Mouse (Mus musculus) limb, embryonic 11.5 days (tissue): ENCODE data around the gene Ubp1. TPM values are rescaled to one million over a fixed set of nuclear protein-coding genes. Genes with fewer than 3 reads are reported as not detected.

Experiments
- ATAC-seq: fragments of 200-750 bp; cut with Nextera tagmentation; 2 replicates; pipeline ENCODE4 v1.8.0; 2017; ENCODE audit warnings: low read depth; ENCODE audit not compliant: insufficient number of reproducible peaks, low FRiP score, low TSS enrichment
- DNase-seq: peaks from one replicate; pipeline ENCODE4 v3.0.0-alpha.2; 2015; ENCODE audit warnings: low spot score
- H3K27ac ChIP-seq: fragments of 300-500 bp; sonication (generic); replicated peaks from 2 replicates; pipeline ENCODE4 v1.5.1; 2014; ENCODE audit warnings: low read depth, mild to moderate bottlenecking, low read length
- H3K27me3 ChIP-seq: fragments of 300-500 bp; sonication (generic); 2 replicates; pipeline ENCODE4 v1.6.1; 2014; ENCODE audit warnings: mild to moderate bottlenecking, low read length, mixed read lengths; ENCODE audit not compliant: control insufficient read depth, insufficient read depth
- H3K36me3 ChIP-seq: fragments of 300-500 bp; sonication (generic); 2 replicates; pipeline ENCODE4 v1.6.1; 2014; ENCODE audit warnings: mild to moderate bottlenecking, low read length, moderate library complexity, mixed read lengths; ENCODE audit not compliant: control insufficient read depth, insufficient read depth
- H3K4me1 ChIP-seq: fragments of 300-500 bp; sonication (generic); 2 replicates; pipeline ENCODE4 v1.6.1; 2014; ENCODE audit warnings: low read length, mixed read lengths; ENCODE audit not compliant: control insufficient read depth, insufficient read depth
- H3K4me2 ChIP-seq: fragments of 300-500 bp; sonication (generic); 2 replicates; pipeline ENCODE4 v1.6.1; 2014; ENCODE audit warnings: low read depth, mild to moderate bottlenecking, moderate library complexity; ENCODE audit not compliant: severe bottlenecking
- H3K4me3 ChIP-seq: fragments of 300-500 bp; sonication (generic); 2 replicates; pipeline ENCODE4 v1.5.1; 2014; ENCODE audit warnings: low read depth, low read length
- H3K9ac ChIP-seq: fragments of 300-500 bp; sonication (generic); 2 replicates; pipeline ENCODE4 v1.6.1; 2014; ENCODE audit warnings: mild to moderate bottlenecking, low read length
- H3K9me3 ChIP-seq: fragments of 300-500 bp; sonication (generic); 2 replicates; pipeline ENCODE4 v1.6.1; 2016; ENCODE audit warnings: low read length; ENCODE audit not compliant: control insufficient read depth
- WGBS: fragments of 180-500 bp; shearing (Covaris S2); extraction: QIAGEN DNeasy Blood & Tissue Kit; methylation state at CpG from one replicate; pipeline ENCODE4 v1.1.7; 2014; 5-methylcytosine and 5-hydroxymethylcytosine counted together
- polyA plus RNA-seq: library from polyadenylated mRNA; unstranded; fragments of >200 nt; fragmentation: Nextera tagmentation; extraction: Ambion mirVana; gene quantifications from 2 replicates; pipeline ENCODE4 v1.2.1, GENCODE M21; 2014

Ubp1 gene
- polyA plus RNA-seq, 1 experiment from 2014 or later, result 50.2 TPM

DNA sequence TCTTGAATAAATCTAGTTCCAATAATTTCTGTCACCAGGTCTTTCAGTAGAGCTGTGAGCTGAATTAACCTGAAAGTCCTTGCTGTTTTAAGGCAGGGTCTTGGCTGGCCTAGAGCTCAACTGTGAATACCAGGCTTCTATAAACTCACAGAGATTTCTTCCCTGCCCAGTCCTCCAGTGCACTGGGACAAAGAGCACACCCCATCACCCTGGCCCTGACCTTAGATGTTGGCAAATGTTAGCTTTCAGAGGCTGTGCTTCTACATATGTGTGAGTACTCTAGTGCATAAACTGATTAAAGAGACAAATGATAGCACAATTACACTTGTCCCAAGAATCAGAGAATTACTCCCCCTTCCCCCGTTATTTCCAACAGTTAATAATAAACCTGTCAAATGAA lies 1.1 kb upstream of the Ubp1 start:
- Histone ChIP-seq H3K4me1 (peaks cover 7% of the 10 kb centered on the region; the same call in 1 of the 2 replicates), H3K36me3 (no peaks in the 10 kb centered on the region), H3K4me3 (no peak overlapping the region), H3K9ac (no peak overlapping the region; the same call in 1 of the 2 replicates), H3K27ac (no peak overlapping the region), H3K4me2 (no peak overlapping the region), H3K27me3 (no peaks in the 10 kb centered on the region), H3K9me3 (no peaks in the 10 kb centered on the region)
- WGBS, result 54% methylated on average over 1 of the region's 1 CpGs
- ATAC-seq (no peak), DNase-seq (no peak)

GRCm38 (mm10) chr9:113931375-113932099 lies 803 bp downstream of the Ubp1 start:
- peak overlapping the region; percentile 85 for H3K4me3 ChIP-seq
- peak overlapping the region; percentile 91 for H3K9ac ChIP-seq
- no peaks in the 10 kb centered on the region for H3K9me3 ChIP-seq
- no peaks in the 10 kb centered on the region for H3K27me3 ChIP-seq
- DNase-seq (peak; percentile 62), ATAC-seq (peak; percentile 27; the same call in 1 of the 2 replicates)
- no peaks in the 10 kb centered on the region for H3K36me3 ChIP-seq
- H3K4me2 ChIP-seq, result peak overlapping the region; percentile 83
- peak overlapping the region; percentile 84 for H3K27ac ChIP-seq
- H3K4me1 ChIP-seq, result peaks cover 7% of the 10 kb centered on the region; the same call in 1 of the 2 replicates
- WGBS, result 0% methylated on average over 58 of the region's 91 CpGs

DNA sequence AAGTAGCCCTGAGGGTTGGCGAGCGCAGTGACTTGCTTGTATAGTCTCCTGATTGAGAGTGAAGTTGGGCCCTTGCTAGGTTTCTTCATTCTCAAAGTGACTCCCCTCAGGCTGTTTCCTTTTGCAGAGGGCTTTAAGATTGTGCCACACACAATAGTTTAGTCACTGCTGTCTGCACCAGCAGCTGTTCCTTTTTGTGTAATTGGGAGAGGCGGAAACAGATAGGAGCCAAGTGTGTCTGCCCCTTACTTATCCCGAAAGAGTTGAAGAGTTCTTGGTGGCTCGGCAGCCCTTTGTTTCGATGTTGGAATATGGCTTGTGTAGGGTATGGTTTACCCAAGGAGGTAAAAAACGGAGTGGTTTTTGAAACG lies 1.4 kb downstream of the Ubp1 start:
- Histone ChIP-seq H3K9ac (peak overlapping the region; percentile 91), H3K4me1 (peaks cover 7% of the 10 kb centered on the region; the same call in 1 of the 2 replicates), H3K27me3 (no peaks in the 10 kb centered on the region), H3K27ac (peak overlapping the region; percentile 84; the same call in 1 of the 2 replicates), H3K4me2 (peak overlapping the region; percentile 83), H3K9me3 (no peaks in the 10 kb centered on the region), H3K4me3 (peak overlapping the region; percentile 85), H3K36me3 (no peaks in the 10 kb centered on the region)
- no peak for ATAC-seq
- no peak for DNase-seq
- WGBS, result 4% methylated on average over 8 of the region's 8 CpGs

DNA sequence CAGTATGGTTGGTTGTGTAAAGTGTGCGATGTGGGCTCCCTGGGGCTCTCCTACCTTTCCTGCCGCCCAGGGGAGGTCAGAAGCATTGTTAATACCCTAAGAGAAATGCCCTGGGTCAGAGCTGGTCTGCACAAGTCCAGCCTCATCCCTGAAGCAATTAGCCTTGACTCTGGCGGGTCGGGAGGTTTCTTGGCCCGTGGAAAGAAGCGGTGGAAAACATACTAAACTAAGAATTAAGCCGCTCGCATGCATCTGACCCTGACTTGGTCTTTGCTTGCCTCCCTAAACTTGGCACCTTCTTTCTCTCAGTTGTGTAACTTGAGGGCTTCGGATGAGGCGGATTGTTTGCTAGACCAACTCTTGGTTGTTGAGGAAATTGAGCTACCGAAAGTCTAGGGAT lies 1.8 kb downstream of the Ubp1 start:
- no peak for ATAC-seq
- DNase-seq, result peak; percentile 28
- H3K4me3 ChIP-seq, result peak overlapping the region; percentile 85
- H3K27ac ChIP-seq, result 0 out of 2 replicates have a peak overlapping the region, but pooled peaks have one; percentile 84
- H3K9me3 ChIP-seq, result no peaks in the 10 kb centered on the region
- H3K4me1 ChIP-seq, result peaks cover 7% of the 10 kb centered on the region; the same call in 1 of the 2 replicates
- H3K4me2 ChIP-seq, result peak overlapping the region; percentile 83
- 29% methylated on average over 11 of the region's 11 CpGs for WGBS
- H3K27me3 ChIP-seq, result no peaks in the 10 kb centered on the region
- H3K36me3 ChIP-seq, result no peaks in the 10 kb centered on the region
- H3K9ac ChIP-seq, result peak overlapping the region; percentile 91

GRCm38 (mm10) chr9:113935638-113936037 lies 4.9 kb downstream of the Ubp1 start:
- H3K36me3 ChIP-seq, result no peaks in the 10 kb centered on the region
- no peaks in the 10 kb centered on the region for H3K27me3 ChIP-seq
- no peak overlapping the region for H3K27ac ChIP-seq
- H3K4me1 ChIP-seq, result peaks cover 7% of the 10 kb centered on the region; the same call in 1 of the 2 replicates
- WGBS, result 82% methylated on average over 5 of the region's 5 CpGs
- no peak overlapping the region for H3K4me2 ChIP-seq
- DNase-seq (no peak), ATAC-seq (no peak)
- H3K9me3 ChIP-seq, result no peaks in the 10 kb centered on the region
- no peak overlapping the region for H3K9ac ChIP-seq
- H3K4me3 ChIP-seq, result no peak overlapping the region

- 89% methylated on average over 9 of the region's 9 CpGs for WGBS
- Histone ChIP-seq H3K4me1 (no peaks in the 10 kb centered on the region), H3K9ac (no peak overlapping the region), H3K27ac (no peak overlapping the region), H3K9me3 (no peaks in the 10 kb centered on the region), H3K36me3 (no peaks in the 10 kb centered on the region), H3K4me3 (no peak overlapping the region), H3K4me2 (no peak overlapping the region), H3K27me3 (no peaks in the 10 kb centered on the region)
- ATAC-seq, result no peak
- DNase-seq, result no peak
These were observed 8.5 kb downstream of the Ubp1 start for GRCm38 (mm10) chr9:113939063-113939850.

DNA sequence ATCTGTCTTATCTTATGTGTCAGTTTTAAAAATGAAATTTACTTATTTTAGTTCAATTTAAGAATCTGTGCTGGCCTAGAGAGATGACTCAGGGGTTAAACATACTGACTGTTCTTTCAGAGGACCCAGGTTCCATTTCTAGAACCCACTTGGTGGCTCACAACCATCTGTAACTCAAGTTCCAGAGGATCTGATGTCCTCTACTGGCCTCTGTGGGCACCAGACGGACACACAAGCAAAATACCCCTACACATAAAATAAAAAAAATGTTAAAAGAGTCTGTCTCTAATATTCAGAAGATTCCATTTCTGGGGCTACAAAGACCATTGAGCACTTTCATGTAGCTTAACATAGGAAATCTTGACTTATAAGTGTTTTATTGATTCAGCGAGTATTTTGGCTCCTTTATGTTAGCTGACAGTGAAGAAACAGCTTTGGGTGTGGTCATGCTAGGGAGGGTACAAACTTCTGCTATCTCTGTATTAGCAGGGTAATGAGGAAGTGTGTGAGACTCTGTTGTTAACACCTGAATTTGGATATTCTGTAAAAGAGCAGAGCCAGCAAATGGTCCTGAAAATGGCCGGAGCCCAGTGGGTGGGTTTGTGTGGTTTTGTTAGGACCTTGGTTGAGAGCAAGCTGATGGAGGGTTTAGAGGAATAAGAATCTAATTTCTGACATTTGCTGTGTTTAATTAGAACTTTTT lies 10.5 kb downstream of the Ubp1 start:
- Histone ChIP-seq H3K27ac (no peak overlapping the region), H3K27me3 (no peaks in the 10 kb centered on the region), H3K4me1 (no peaks in the 10 kb centered on the region), H3K4me2 (no peak overlapping the region), H3K9ac (no peak overlapping the region), H3K4me3 (no peak overlapping the region), H3K36me3 (no peaks in the 10 kb centered on the region; the same call in 1 of the 2 replicates), H3K9me3 (no peaks in the 10 kb centered on the region)
- 91% methylated on average over 3 of the region's 3 CpGs for WGBS
- ATAC-seq, result no peak
- no peak for DNase-seq

DNA sequence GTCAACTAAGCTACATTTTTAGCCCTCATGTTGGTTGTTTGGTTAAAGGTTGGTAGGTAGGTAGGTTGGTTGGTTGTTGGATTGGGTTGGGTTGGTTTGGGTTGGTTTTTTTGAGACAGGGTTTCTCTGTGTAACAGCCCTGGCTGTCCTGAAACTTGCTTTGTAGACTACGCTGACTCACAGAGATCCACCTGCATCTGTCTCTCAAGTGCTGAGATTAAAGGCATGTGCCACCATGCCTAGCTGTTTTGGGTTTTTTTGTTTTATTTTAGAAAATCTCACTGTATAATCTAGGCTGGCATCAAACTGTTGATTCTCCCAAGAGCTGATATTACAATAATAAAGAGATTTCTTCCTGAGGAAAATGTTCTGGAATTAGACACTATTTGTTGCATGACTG lies 12.6 kb downstream of the Ubp1 start:
- Histone ChIP-seq H3K9me3 (no peaks in the 10 kb centered on the region), H3K4me3 (no peak overlapping the region), H3K4me2 (no peak overlapping the region), H3K4me1 (no peaks in the 10 kb centered on the region), H3K27me3 (no peaks in the 10 kb centered on the region), H3K27ac (no peak overlapping the region), H3K9ac (no peak overlapping the region), H3K36me3 (peaks cover 4% of the 10 kb centered on the region; the same call in 1 of the 2 replicates)
- WGBS, result 97% methylated on average over 1 of the region's 1 CpGs
- ATAC-seq, result no peak
- no peak for DNase-seq
